Mouse (Mus musculus) embryonic facial prominence, embryonic 14.5 days (tissue): ENCODE measurements around the gene Mettl6. TPM values are rescaled to one million over a fixed set of nuclear protein-coding genes. Genes with fewer than 3 reads are reported as not detected.

Source experiments
- ATAC-seq: fragments of 200-750 bp; cut with Nextera tagmentation; 2 replicates; pipeline ENCODE4 v1.8.0; 2017; ENCODE audit warnings: low read depth, moderate number of reproducible peaks, moderate TSS enrichment
- DNase-seq: peaks from one replicate; pipeline ENCODE4 v3.0.0-alpha.2; 2015; ENCODE audit warnings: low spot score
- H3K27ac ChIP-seq: fragments of 300-500 bp; sonication (generic); replicated peaks from 2 replicates; pipeline ENCODE4 v1.5.1; 2014; ENCODE audit warnings: low read depth, mild to moderate bottlenecking, low read length, moderate library complexity
- H3K27me3 ChIP-seq: fragments of 300-500 bp; sonication (generic); replicated peaks from 2 replicates; pipeline ENCODE4 v1.6.1; 2014; ENCODE audit warnings: low read length; ENCODE audit not compliant: control insufficient read depth, insufficient read depth
- H3K36me3 ChIP-seq: fragments of 300-500 bp; sonication (generic); 2 replicates; pipeline ENCODE4 v1.6.1; 2014; ENCODE audit warnings: low read length, mixed read lengths; ENCODE audit not compliant: control insufficient read depth, insufficient read depth
- H3K4me1 ChIP-seq: fragments of 300-500 bp; sonication (generic); 2 replicates; pipeline ENCODE4 v1.6.1; 2014; ENCODE audit warnings: antibody characterized with exemption, low read length; ENCODE audit not compliant: control insufficient read depth, insufficient read depth
- H3K4me2 ChIP-seq: fragments of 300-500 bp; sonication (generic); 2 replicates; pipeline ENCODE4 v1.6.1; 2014; ENCODE audit warnings: low read depth, mild to moderate bottlenecking, low read length, moderate library complexity, mixed read lengths
- H3K4me3 ChIP-seq: fragments of 300-500 bp; sonication (generic); 2 replicates; pipeline ENCODE4 v1.5.1; 2014; ENCODE audit warnings: low read depth, mild to moderate bottlenecking, low read length
- H3K9ac ChIP-seq: fragments of 300-500 bp; sonication (generic); 2 replicates; pipeline ENCODE4 v1.6.1; 2014; ENCODE audit warnings: low read depth, mild to moderate bottlenecking, low read length, moderate library complexity, mixed read lengths
- H3K9me3 ChIP-seq: fragments of 300-500 bp; sonication (generic); 2 replicates; pipeline ENCODE4 v1.6.1; 2016; ENCODE audit warnings: low read length; ENCODE audit not compliant: control insufficient read depth
- WGBS: fragments of 180-500 bp; shearing (Covaris S2); extraction: QIAGEN DNeasy Blood & Tissue Kit; methylation state at CpG from one replicate; pipeline ENCODE4 v1.1.7; 2014; 5-methylcytosine and 5-hydroxymethylcytosine counted together
- polyA plus RNA-seq: library from polyadenylated mRNA; unstranded; fragments of >200 nt; fragmentation: Nextera tagmentation; extraction: Ambion mirVana; gene quantifications from 2 replicates; pipeline ENCODE4 v1.2.1, GENCODE M21; 2014

Gene Mettl6
- polyA plus RNA-seq: 54.0 and 58.6 TPM in 2 replicates

DNA sequence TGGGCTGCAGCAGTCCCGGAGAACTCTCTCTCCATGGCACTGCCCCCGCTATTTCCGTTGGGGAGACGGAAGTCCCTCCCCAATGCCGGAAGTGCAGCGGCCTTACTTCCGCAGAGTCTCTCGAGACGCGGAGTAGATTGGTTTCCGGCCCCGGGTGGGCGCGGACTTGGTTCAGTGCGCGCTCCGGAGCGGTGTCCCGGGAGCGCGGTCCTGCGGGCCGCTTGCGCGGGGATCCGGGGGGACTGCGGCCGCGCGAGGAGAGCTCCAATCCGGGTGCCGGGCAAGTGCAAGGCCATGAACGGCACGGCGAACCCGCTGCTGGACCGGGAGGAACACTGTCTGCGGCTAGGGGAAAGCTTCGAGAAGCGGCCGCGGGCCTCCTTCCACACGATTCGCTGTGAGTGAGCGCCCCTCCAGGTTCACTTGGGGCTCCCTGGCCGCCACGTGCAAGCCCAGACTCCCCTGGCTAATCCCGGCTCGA is at the start of gene Mettl6:
Gene Mettl6 (minus strand): TSS at position 66 of the 481 bp plus-strand sequence.
- peaks cover 34% of the 10 kb centered on the region for H3K36me3 ChIP-seq
- WGBS: 1% methylated on average over 16 of the region's 49 CpGs
- peak within 1 kb of the TSS; percentile 95 for H3K4me2 ChIP-seq
- H3K9ac ChIP-seq: peak within 1 kb of the TSS; percentile 94
- H3K4me3 ChIP-seq: peak within 1 kb of the TSS; percentile 91
- no peaks in the 10 kb centered on the region for H3K27me3 ChIP-seq
- H3K4me1 ChIP-seq: peaks cover 22% of the 10 kb centered on the region
- peak; percentile 94 for ATAC-seq
- peak; percentile 97 for DNase-seq
- H3K27ac ChIP-seq: peak within 1 kb of the TSS; percentile 88
- H3K9me3 ChIP-seq: no peaks in the 10 kb centered on the region

- Histone ChIP-seq H3K36me3 (no peaks in the 10 kb centered on the region), H3K27me3 (no peaks in the 10 kb centered on the region), H3K4me3 (no peak overlapping the region), H3K9me3 (no peaks in the 10 kb centered on the region), H3K9ac (no peak overlapping the region), H3K4me1 (no peaks in the 10 kb centered on the region), H3K27ac (no peak overlapping the region), H3K4me2 (no peak overlapping the region)
- ATAC-seq: no peak
- no peak for DNase-seq
- 76% methylated on average over 11 of the region's 11 CpGs for WGBS
These were observed 49.1 kb upstream of the Mettl6 start for GRCm38 (mm10) chr14:31543885-31544442.

GRCm38 (mm10) chr14:31537298-31537697 is 42.5 kb upstream of the Mettl6 start:
- Histone ChIP-seq H3K27ac (no peak overlapping the region), H3K4me1 (no peaks in the 10 kb centered on the region), H3K27me3 (no peaks in the 10 kb centered on the region), H3K9me3 (no peaks in the 10 kb centered on the region), H3K4me3 (no peak overlapping the region), H3K4me2 (no peak overlapping the region), H3K9ac (no peak overlapping the region), H3K36me3 (no peaks in the 10 kb centered on the region)
- 70% methylated on average over 6 of the region's 6 CpGs for WGBS
- ATAC-seq (no peak), DNase-seq (no peak)

- no peak overlapping the region for H3K27ac ChIP-seq
These were observed 37.8 kb upstream of the Mettl6 start for GRCm38 (mm10) chr14:31532656-31533055.

GRCm38 (mm10) chr14:31531506-31532148 is 36.8 kb upstream of the Mettl6 start:
- DNase-seq: peak; percentile 30
- no peaks in the 10 kb centered on the region for H3K27me3 ChIP-seq
- no peaks in the 10 kb centered on the region for H3K9me3 ChIP-seq
- ATAC-seq: peak; percentile 71
- H3K4me3 ChIP-seq: no peak overlapping the region
- peak overlapping the region; percentile 63 for H3K27ac ChIP-seq
- no peak overlapping the region for H3K9ac ChIP-seq
- peaks cover 5% of the 10 kb centered on the region; the same call in 1 of the 2 replicates for H3K4me1 ChIP-seq
- no peaks in the 10 kb centered on the region for H3K36me3 ChIP-seq
- H3K4me2 ChIP-seq: peak overlapping the region; percentile 6
- 40% methylated on average over 12 of the region's 12 CpGs for WGBS

More at GRCm38 (mm10) chr14:31532656-31533055, 37.8 kb upstream of the Mettl6 start:
- Histone ChIP-seq H3K4me3 (no peak overlapping the region), H3K27me3 (no peaks in the 10 kb centered on the region), H3K4me2 (no peak overlapping the region), H3K4me1 (peaks cover 5% of the 10 kb centered on the region; the same call in 1 of the 2 replicates), H3K9me3 (no peaks in the 10 kb centered on the region), H3K36me3 (no peaks in the 10 kb centered on the region), H3K9ac (no peak overlapping the region)
- no peak for ATAC-seq
- no peak for DNase-seq
- 56% methylated on average over 3 of the region's 3 CpGs for WGBS

DNA sequence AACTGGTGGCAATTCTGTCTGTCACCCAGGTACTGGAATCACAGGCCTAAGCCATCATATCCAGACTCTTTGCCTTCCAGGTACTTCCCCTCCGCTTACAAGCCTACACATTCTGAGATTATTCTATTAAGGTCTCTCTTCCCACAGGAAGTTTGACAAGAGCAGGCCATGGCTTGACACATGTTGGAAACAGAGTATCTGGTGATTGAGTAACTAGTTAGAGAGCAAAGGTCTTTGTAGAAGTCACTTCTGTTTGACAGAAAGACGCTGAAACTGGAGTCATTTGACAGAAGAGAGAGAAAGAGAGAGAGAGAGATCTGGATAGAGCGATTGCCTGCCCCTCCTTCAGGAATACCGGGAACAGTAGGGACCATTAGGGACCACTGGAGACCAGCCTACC is 36.0 kb upstream of the Mettl6 start:
- H3K9ac ChIP-seq: no peak overlapping the region
- H3K4me2 ChIP-seq: no peak overlapping the region
- no peak for DNase-seq
- peaks cover 5% of the 10 kb centered on the region; the same call in 1 of the 2 replicates for H3K4me1 ChIP-seq
- no peaks in the 10 kb centered on the region for H3K9me3 ChIP-seq
- H3K27ac ChIP-seq: 0 out of 2 replicates have a peak overlapping the region, but pooled peaks have one; percentile 41
- no peak overlapping the region for H3K4me3 ChIP-seq
- no peak for ATAC-seq
- no peaks in the 10 kb centered on the region for H3K36me3 ChIP-seq
- H3K27me3 ChIP-seq: no peaks in the 10 kb centered on the region
- 91% methylated on average over 4 of the region's 4 CpGs for WGBS

DNA sequence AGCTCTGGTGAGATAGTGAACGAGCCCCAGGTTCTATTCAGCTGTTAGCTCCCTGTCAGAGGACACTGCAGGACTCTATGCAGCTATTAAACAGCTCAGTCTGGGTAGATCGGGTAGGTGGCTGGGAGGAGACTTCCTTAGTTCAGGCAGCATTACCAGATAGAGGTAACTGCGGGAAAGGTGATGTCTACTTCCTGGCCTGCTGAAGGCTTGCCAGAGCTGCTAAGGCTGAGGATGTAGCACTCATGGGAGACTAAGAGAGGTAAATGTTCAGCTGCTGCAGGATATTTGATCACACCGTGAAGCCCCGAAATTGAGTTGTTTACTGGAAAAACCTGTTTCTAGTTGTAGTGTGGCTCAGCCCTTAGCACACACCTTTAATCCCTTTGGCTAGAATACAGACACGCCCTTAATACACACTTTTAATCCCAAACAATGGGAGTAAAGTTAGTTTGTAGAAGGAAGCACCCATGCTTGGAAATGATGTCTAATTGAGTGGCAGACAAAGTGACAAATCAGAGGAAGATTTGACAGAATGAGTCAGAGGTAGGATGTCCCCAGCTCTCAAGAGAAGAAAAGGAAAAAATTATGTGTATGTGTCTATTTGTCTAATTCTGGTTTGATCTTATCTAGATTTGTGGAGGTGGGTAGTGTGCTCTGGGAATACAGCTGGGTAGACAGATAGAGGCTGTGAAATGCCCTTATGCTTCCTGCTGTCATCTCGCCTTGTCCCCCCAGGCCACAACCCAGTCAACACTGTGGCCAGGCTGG is 30.4 kb upstream of the Mettl6 start:
- Histone ChIP-seq H3K4me3 (no peak overlapping the region), H3K9me3 (no peaks in the 10 kb centered on the region), H3K27me3 (no peaks in the 10 kb centered on the region), H3K36me3 (no peaks in the 10 kb centered on the region), H3K9ac (no peak overlapping the region), H3K4me1 (no peaks in the 10 kb centered on the region), H3K27ac (no peak overlapping the region), H3K4me2 (no peak overlapping the region)
- ATAC-seq (no peak), DNase-seq (no peak)
- WGBS: 63% methylated on average over 7 of the region's 7 CpGs

GRCm38 (mm10) chr14:31521318-31521717 is 26.5 kb upstream of the Mettl6 start:
- ATAC-seq: no peak
- no peak overlapping the region for H3K4me2 ChIP-seq
- no peaks in the 10 kb centered on the region; the same call in 1 of the 2 replicates for H3K4me1 ChIP-seq
- DNase-seq: no peak
- no peaks in the 10 kb centered on the region for H3K9me3 ChIP-seq
- 53% methylated on average over 2 of the region's 2 CpGs for WGBS
- H3K27me3 ChIP-seq: no peaks in the 10 kb centered on the region
- H3K9ac ChIP-seq: no peak overlapping the region
- H3K36me3 ChIP-seq: no peaks in the 10 kb centered on the region
- no peak overlapping the region for H3K4me3 ChIP-seq
- no peak overlapping the region for H3K27ac ChIP-seq
